Mouse (Mus musculus): ENCODE data around the gene Fam173a.
"Not testable (repeated sequence)": the region's sequence is repeated elsewhere in the genome, so short reads cannot be mapped to it uniquely, and the experiment has no call there.

Fam173a gene

DNA sequence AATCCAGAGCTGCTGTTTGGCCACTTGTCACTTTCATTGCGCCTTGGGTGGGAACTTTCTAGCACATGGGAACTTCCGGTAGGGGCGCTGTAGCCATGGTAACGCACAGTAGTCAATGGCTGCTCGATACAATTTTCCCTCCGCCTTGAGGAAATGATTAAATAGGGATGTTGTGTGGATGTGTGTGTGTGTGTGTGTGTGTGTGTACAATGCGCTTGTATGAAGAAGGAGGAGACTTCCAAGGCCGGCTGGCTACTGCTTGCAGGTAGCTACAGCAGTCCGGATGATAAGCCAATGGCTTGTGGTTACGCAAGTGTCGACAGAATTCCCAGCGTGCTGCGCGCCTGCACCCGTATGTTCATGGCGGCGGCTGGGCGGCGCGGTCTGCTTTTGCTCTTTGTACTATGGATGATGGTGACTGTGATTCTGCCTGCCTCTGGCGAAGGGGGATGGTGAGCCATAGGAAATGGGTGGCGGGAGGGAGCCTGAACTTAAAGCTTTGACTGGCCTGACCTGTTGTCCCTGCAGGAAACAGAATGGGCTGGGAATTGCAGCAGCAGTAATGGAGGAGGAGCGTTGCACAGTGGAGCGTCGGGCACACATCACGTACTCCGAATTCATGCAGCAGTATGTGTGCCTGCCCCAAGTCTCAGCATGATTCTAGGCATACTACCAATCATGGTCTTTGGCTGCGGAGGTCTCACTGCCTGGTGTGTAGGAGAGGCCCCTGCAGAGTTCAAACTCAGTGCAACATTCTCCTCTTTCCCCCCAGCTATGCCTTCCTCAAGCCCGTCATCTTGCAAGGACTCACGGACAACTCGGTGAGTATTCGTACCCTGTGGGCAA lies 36.2 kb upstream of the Fam173a start, which contains the start of gene Jmjd8:
Gene Jmjd8 (plus strand): TSS at position 156 of the 846 bp plus-strand sequence.
- DNase-seq: peak; percentile 87 to 92

DNA sequence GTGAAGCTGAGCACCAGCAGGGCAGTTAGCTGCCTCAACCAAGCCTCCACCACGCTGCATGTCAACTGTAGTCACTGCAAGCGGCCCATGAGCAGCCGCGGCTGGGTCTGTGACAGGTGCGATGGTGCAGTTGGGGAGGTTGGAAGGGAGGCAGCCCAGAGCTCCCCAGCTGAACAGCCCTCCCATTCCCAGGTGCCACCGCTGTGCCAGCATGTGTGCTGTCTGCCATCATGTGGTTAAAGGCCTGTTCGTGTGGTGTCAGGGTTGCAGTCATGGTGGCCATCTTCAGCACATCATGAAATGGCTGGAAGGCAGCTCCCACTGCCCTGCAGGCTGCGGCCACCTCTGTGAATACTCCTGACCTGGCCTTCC lies 35.5 kb upstream of the Fam173a start:
- peak in 1 of 2 experiments; percentile 53 for DNase-seq

DNA sequence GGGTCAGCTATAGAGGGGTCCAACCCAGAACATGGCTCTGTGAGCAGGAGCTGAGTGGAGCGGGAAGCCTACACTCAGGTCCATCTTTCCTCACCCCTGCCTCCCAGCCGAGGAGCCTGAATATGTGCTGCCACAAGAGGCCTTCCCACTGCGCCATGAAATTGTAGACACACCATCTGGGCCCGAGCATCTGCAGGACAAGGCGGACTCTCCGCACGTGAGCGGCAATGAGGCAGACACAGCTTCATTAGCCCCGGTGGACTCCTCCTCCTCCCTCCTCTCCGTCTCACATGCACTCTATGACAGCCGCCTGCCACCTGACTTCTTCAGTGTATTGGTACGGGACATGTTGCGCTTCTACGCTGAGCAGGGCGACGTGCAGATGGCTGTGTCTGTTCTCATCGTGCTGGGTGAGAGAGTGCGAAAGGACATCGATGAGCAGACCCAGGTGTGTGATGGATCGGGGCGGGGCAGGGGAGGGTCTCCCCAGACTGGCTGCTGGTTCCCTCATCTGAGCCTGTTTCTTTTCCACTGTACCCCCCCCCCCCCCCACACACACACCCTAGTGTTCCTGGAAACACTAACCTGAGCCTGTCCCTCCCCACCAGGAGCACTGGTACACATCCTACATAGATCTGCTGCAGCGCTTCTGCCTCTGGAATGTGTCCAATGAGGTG lies 35.0 kb upstream of the Fam173a start:
- peak in 1 of 2 experiments; percentile 43 for DNase-seq

DNA sequence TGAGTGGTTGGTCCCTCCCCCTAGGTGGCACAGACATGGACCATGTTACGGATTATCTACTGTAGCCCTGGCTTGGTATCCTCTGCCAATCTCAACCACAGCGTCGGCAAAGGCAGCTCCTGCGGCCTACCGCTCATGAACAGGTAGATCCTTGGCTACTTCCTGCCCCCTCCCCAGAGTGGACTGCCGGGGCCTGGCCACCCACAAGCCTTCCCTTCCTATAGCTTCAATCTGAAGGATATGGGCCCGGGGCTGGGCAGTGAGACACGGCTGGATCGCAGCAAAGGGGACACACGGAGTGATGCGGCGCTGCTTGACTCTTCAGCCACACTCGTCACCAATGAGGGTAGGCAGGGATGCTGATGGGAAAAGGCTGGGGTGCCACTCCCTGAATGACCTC lies 34.3 kb upstream of the Fam173a start:
- DNase-seq: peak in 1 of 2 experiments; percentile 40

DNA sequence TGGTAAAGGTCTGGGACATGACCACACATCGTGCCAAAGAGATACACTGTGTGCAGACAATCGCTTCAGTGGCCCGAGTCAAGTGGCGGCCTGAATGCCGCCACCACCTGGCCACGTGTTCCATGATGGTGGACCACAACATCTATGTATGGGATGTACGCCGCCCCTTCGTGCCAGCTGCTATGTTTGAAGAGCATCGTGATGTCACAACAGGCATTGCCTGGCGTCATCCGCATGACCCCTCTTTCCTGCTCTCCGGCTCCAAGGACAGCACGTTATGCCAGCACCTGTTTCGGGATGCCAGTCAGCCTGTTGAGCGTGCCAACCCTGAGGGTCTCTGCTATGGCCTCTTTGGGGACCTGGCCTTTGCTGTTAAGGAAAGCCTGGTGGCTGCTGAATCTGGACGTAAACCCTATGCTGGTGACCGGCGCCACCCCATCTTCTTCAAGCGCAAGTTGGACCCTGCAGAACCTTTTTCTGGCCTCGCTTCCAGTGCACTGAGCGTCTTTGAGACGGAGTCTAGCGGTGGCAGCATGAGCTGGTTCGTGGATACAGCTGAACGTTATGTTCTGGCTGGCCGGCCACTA lies 33.4 kb upstream of the Fam173a start:
- peak in 1 of 2 experiments; percentile 44 for DNase-seq

DNA sequence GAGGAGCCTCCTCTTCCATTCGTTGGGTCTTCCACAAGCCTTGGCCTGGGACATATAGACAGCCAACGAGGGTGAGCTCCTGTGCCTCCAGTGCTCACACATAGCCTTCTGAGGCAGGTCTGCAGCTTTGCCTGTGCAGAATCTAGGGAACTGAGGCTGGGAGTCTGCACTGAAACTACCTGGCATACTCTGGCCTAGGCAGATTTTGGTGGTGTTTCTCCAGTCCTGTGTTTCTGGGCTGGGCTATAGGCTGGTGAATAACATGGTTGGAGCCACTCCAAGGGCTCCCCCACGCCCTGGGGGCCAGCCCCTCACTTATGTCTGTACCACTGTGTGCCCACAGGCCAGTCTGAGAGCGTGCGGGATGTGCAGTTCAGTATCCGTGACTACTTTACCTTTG lies 32.6 kb upstream of the Fam173a start:
- DNase-seq: no peak

DNA sequence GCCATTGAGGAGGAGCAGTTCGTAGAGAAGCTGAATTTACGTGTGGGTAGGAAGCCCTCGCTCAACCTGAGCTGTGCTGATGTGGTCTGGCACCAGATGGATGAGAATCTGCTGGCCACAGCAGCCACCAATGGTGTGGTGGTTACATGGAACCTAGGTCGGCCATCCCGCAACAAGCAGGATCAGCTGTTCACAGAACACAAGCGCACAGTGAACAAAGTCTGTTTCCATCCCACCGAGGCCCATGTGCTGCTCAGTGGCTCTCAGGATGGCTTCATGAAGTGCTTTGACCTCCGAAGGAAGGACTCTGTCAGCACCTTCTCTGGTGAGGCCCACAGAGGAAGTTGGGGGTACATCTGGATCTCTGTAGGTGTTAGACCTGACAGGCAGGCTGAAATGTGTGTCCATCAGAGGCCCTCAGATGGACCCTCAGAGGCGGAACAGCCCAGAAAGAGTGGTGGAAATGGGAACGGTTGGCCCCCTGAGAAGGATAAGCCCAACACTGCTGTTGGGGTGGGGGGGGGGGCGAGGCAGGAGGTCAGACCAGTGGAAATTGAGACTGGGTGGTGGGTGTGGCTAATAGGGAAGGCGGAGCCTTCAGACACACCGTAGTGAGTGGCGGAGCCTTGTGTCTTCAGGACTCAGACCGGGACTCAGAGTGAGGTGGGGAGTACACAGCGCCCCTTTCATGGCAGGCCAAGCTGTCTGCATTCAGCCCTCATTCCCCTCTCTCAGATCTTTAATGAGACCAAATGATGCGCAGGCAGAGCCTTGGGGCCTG lies 31.9 kb upstream of the Fam173a start:
- DNase-seq: peak in 1 of 2 experiments; percentile 37

DNA sequence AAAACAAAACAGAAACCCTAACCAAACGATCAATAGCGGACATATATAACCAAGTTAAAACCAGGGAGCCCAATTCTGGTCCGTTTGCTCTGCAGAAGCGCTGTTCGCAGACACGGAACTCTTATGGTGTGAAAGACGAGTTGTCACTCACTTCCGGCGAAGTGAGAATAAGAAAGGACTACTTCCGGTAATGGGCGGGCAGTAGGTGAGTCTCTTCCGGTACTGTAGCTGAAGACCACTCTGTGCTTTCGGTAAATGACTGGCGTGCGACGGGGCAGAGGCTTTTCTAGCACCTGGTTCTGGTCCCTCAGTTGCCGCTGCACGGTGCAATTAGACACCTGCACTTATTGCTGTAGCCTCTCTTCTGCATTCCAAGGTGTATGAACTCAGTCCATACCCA lies 30.8 kb upstream of the Fam173a start, which contains the start of gene Wdr24:
Gene Wdr24 (plus strand): TSS at position 176 of the 400 bp plus-strand sequence.
- peak; percentile 77 to 83 for DNase-seq

DNA sequence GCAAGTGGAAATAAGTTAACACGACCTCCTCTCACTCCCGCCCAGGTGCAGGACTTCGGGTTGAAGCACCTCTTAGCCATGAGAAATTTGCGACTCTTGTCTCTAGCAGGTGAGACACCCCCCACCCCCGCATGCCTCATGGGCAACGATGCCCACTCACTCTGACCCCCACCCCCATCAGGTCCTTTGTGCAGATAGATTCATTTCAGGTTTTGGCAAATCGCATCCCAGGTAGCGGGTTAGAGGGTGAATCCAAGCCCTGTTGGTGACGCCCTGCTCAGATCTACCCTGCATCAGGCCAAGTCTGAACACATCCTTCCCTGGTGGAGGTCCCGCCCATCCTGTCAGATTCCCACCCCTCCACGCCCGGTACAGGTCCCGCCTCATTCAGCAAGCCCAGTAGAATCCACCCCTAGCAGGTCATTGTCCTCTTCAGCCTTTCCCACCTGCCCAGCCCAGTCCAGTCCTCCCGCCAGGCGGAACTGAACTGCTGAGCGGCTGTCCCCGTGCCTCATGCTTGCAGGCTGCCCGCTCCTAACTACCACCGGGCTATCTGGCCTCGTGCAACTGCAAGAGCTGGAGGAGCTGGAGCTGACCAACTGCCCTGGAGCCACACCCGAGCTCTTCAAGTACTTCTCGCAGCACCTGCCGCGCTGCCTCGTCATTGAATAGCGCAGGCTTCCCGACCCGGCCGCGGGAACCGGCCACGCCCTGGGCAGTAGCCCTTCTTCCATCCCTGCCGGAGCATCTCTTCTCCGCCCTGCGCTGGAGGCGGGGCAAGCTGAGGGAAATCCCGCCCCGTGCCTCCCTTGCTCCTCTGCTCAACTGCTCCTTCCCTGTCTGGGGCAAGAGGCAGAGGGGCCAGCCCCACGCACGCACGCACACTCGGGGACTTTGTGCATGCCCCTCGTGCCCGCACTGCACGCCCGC lies 26.4 kb upstream of the Fam173a start:
- DNase-seq: peak in 1 of 2 experiments; percentile 51

DNA sequence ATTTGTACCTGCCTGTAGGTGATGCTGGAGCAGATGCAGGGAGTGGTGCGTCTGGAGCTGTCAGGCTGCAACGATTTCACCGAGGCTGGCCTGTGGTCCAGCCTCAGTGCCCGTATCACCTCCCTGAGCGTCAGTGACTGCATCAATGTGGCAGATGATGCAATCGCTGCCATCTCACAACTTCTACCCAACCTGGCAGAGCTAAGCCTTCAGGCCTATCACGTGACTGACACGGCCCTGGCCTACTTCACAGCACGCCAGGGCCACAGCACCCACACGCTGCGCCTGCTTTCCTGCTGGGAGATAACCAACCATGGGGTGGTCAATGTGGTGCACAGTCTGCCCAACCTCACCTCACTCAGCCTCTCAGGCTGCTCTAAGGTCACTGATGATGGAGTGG lies 25.0 kb upstream of the Fam173a start:
- DNase-seq: peak in 1 of 2 experiments; percentile 26

DNA sequence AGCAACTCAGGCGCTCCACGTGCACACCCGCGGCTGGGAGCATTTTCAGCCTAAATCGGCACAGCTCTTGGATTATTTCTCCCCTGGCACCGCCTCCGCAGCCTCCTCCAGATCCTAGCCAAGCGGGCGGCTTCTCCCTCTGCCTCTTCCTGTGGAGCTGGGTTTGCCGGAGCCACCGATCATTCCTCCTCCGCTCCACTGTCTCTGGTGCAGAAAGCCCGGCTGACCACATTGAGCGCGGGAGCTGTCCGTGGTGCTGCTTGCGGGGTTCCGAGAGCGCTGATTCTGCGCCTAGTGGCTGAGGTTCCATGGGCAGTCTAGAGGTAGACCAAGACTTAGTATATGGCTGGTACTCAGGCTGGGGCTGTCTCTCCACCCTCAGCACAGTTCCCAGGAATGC lies 20.8 kb upstream of the Fam173a start:
- DNase-seq: peak; percentile 87 to 89

DNA sequence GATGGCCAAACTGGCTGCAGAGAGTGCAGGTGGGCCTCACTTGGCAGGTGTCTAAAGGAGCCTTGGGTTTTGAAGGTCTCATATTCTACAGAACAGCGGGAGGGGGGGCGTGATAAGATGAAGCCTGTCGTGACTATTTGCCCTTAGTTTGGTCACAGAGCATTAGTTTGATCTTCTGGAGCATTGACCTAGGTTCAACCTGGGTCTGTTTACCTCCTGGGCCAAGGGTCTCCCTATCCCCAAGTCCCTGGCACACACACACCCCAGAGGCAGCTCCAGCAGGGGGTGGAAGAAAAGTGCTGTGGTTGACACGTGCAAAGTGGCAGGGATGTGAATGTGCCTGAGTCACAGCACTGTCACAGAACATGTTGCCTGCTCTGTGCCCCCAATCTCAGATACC lies 18.2 kb upstream of the Fam173a start:
- DNase-seq: no peak

DNA sequence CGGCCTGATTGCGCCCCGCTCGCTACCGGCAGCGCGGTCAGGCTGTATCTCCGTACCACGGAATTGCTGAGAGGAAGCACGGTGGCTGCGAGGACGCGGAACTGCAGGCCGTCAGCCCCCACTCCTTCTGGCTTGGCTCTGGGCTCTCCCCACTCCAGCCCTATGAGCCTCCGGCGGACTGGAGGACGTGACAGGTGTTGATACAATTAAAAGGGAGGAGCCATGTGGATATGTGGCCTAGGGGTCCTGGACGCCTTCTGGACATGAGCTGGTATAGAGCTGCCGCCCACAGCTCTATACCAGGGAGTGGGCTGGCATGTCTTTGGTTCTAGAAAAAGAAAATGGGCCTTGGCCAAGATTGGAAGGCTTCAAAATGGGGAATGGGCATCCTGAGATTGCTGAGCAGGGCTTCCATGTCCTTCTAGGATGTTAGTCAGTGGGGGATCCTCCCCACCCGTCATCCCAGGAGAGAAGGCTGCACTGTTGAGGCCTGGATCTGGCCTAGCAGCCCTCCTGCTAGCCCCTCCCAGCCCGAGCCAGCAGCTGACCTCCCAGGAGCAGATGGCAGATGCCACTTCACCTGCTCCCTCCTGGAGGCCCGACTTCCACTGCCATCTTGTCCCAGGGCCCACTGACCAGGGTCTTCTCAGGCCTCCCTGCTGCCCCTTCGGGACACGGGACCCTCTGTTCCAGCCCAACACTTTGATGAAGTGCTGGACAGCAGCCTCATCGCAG lies 17.1 kb upstream of the Fam173a start:
- no peak for DNase-seq

DNA sequence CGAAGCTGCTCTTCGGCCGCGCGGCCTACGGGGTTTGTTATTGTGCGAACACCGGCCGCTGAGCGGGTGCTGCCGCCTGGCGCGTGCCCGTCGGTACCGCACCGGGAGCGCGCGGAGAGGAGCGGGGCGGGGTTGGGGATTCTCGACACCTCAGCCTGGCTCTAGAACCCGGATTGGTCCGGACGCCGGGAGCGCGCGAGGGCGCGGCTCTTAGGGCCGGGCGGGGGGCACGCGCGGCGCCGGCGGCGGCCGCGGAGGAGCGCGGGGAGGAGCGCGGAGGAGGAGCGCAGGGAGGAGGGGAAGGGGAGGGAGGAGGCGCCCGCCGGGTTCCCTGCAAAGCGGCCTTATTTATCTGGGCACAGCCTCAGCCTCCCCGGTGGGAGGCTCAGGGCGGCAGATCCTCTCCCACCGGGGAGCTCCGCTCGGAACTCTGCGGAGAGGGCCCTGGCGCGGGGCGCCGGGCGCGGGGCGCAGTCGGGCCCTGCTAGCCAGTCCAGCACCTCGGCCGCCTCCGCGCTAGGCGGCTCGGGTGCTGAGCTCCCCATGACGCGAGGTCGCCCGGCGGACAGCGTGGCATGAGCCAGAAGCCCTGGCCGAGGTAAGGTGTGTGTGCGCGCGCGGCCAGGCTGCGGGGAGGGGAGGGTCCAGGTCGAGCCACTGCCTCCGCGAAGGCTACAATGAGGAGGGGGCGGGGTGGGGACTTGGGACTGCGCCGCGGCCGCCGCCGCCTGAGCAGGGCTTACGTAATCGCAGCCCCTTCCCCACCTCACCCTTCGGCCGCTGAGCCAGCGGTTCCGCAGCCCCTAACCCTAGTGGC lies 16.3 kb upstream of the Fam173a start, which contains the start of gene Fbxl16:
Gene Fbxl16 (plus strand): TSS at position 297 of the 817 bp plus-strand sequence.
- DNase-seq: peak; percentile 61 to 88

DNA sequence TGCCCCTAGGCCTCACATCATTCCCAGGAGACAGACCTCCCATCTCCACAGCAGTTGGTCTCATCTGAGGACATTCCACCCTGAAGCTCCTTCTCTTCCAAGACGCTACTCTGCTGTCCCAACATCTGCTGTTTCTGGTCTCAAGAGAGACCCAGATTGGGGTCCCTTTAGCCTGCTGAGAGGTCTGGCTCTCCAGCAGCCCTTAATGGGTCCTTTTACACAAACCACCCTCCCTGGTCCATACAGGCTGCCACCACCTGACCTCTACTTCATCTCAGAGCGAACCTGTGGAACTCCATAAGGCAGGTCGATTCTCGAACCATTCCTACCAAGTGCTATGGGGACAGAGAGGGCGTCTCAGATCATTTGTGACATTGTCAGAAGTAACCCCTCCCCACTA lies 15.3 kb upstream of the Fam173a start:
- DNase-seq: no peak

DNA sequence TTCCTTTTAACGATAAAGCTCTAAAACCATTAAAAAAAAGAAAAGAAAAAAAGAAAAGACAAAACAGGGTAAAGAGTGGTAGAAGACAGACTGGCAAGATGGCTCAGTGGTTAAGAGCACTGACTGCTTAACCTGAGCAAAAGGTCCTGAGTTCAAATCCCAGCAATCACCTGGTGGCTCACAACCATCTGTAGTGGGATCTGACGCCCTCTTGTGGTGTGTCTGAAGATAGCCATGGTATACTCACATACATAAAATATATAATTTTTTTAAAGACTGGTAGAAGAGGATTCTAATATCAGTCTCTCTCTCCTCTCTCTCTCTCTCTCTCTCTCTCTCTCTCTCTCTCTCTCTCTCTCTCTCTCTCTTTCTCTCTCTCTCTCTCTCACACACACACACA lies 14.8 kb upstream of the Fam173a start:
- not testable (repeated sequence) for DNase-seq

DNA sequence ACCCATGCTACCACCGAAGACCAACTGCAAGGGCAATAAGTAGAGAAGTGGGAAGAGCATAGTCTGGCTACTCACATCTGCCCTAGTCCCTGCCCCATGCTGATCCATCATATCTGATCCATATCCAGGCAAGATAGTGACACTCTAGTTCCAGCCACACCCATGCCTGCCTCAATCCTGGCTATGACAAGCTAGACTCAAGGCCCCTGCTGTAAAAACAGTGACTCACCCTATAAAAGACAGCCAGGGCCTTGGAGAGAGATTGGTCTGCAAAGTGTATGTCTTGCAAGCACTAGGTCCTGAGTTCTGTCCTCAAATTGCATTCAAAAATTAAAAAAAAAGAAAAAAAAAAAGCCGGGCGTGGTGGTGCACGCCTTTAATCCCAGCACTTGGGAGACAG lies 13.8 kb upstream of the Fam173a start:
- DNase-seq: no peak

DNA sequence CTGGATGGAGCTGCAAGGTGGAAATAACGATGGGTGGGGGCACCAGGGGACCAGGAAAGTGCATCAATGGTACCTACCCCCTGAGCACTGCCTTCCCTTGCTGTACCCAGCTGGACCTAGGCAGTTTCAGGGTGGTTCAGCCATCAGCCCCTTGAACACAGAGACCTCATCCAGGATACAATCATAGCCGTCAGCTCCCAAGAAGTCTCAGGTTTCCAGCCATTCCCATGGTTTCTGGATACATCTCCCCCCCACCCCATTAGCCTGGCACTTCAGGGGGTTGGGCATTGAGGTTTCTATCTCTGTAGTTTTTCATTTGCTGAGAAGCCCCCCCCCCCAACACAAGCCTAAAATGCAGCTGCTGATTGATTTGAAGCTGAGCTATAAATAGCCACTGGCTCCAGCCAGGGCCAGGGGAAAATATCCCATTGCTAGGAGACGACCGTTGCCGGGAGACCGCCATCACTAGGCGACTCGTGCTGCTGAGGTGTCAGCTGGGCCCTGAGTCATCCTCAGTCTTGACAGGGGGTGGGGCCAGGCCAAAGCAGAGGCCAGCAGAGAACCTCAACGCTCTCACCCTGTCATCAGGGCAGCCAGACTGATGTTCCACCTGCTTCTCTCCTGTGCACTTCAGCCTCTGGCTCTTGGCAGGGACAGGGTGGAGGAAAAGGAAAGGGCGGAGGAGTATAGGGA lies 10.3 kb upstream of the Fam173a start:
- no peak for DNase-seq

DNA sequence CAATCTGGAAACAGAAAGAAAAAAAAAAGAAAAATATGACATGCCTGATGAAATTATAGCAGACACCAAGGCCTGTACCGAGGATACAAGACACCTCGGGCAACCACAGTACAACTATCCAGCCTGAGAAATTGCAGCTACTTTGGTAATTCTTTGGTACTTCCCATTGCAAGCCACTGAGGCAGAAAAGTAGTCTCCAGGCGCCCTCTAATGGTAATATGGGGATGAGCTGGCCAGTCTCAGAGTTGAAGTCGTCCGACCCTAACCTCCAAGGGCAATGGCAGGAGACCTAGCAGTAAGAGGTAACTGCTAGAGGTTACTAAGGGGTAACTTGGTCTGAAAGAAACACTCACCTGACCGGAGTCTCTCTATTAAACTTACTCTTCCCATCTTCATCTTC lies 8.3 kb upstream of the Fam173a start:
- DNase-seq: peak; percentile 77 to 78
